Mouse (Mus musculus): ENCODE data around the gene Trabd2b.

- TF ChIP-seq POLR2A (IDR thresholded peaks at IDR 0.05; ENCODE audit: borderline replicate concordance, extremely low read depth, insufficient read depth, insufficient read length, poor library complexity, severe bottlenecking): no peak
- TF ChIP-seq CTCF (IDR thresholded peaks at IDR 0.05; ENCODE audit: borderline replicate concordance, extremely low read depth, insufficient read depth, insufficient read length): peak; percentile 66; the same call in 1 of the 2 replicates
Measured at GRCm38 (mm10) chr4:114637120-114637519, 230.6 kb downstream of the Trabd2b start.
